Mouse (Mus musculus) kidney, postnatal 36 days (tissue): ENCODE data around the gene Alkbh6.
A peak's percentile ranks its signal among the peaks of the same experiment; 100 is the strongest.

Experiments
- DNase-seq, 2 experiments: peaks; one replicate each; pipeline ENCODE4 v3.0.0; 2021 to 2022; ENCODE audit warnings: mixed read lengths in 2 of 2

Gene Alkbh6

DNA sequence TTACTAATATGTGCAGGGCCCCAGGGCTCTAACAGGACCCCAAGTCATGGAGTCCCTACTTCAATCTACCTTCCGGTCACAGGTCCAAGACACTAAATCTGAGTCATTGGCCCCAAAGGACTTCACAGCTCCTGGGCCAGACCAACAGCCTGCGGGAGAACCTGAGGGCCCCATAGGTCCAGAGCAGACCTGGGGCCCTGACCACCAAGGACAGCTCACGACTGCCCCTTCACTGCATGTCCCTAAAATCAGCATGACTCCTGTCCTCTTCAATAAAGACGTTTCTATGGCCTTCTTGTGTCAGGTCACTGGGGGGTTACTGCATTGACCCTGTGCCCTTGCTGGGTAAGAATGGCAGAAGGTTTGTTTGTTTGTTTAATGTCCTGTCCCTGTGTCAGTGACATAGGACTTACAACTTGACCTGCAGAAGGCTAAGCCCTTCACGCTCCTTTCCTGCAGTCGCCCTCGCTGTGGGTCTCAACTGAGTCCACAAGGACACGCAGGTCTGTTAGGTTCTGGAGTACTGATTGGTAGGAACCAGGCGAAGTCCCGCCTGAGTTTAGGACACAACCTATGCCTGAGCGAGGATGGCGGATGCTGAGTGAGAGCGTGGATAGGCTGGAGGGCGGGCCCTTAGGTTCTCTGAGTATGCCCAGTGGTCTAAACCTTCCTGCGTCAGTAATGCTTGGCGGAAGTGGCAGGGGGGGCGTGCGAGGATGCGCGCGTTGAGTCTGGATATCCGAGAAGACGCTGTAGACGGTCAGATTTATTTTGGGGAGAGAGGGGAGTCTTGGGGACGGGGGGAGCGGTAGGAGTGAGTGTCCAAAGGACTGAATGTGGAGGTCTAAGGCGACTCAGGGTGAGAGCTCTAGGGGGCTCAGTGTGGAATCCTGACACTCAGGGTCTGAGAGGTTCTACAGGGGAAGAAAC, at the start of gene Alkbh6:
Alkbh6 (plus strand) TSS at position 642 of the 930 bp plus-strand sequence.
- DNase-seq = peak; percentile 95 to 98

- peak in 1 of 2 experiments; percentile 13 for DNase-seq
Measured at GRCm38 (mm10) chr7:30265041-30265440, 43.5 kb upstream of the Alkbh6 start.

DNA sequence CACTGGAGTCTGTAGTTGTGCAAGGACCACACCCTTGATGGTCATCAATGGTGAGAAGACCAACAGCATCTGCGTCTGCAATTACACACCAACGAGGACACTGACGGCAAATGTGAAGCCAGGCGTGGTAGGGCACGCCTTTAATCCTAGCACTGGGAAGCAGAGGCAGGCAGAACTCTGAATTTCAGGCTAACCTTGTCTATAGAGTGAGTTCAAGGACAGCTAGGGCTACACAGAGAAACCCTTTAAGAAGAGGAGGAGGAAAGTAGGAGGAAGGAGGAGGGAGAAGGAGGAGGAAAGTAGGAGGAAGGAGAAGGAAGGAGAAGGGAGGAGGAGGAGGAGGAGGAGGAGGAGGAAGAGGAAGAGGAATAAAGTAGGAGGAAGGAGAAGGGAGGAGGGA, 43.0 kb upstream of the Alkbh6 start:
- DNase-seq = no peak

DNA sequence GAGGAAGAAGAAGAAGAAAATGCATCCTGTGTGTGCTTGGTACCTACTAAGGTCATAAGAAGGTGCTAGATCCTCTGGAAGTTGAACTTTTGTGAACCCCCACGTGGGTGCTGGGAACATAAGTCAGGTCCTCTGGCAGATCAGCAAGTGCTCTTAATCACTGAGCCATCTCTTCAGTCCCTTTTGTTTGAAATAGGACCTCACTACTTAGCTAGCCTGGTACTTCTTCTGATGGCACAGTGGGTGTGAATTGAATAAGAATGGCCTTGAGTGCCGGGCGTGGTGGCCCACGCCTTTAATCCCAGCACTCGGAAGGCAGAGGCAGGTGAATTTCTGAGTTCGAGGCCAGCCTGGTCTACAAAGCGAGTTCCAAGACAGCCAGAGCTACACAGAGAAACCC, 42.6 kb upstream of the Alkbh6 start:
- DNase-seq = no peak

DNA sequence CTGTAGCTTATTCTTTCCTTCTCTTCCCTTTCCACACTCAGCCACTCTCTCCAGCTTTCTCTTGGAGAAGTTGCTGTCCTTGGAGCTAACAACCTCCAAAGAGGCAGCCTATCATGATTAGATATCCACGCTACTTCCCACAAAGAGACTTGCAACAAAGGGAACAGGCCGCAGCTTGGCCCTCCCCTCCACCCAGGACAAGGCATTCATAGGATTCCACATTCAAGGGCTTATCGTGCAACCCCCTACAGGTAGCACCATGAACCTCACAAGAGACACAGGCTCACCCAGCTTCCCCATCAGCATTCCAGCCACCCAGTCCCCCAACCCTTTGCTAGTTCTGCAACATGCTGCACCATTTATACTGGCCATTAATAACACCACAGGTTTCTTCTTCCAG, 41.7 kb upstream of the Alkbh6 start:
- no peak for DNase-seq

- no peak for DNase-seq
Measured at GRCm38 (mm10) chr7:30269641-30270040, 38.9 kb upstream of the Alkbh6 start.

DNA sequence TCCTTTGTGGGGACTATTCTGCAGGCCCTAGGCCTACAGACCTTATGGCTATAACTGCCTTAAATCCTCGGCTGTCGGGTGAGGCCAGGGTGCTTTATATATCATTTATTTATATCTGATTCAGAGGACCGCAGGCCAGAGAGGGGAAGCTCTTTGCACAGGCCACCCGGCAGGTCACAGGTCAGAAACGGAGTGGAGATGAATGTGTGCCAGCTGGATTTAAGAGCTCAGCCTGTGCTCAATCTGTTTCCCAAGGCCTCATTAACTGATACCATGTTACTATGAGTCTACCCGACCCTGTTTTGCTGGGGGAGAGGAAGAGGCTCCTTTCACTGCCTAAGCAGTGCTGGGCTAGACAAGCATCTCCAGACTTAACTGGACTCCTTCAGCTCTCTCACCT, 34.1 kb upstream of the Alkbh6 start:
- no peak for DNase-seq

- DNase-seq = peak in 1 of 2 experiments; percentile 18
Measured at GRCm38 (mm10) chr7:30278911-30279310, 29.6 kb upstream of the Alkbh6 start.

DNA sequence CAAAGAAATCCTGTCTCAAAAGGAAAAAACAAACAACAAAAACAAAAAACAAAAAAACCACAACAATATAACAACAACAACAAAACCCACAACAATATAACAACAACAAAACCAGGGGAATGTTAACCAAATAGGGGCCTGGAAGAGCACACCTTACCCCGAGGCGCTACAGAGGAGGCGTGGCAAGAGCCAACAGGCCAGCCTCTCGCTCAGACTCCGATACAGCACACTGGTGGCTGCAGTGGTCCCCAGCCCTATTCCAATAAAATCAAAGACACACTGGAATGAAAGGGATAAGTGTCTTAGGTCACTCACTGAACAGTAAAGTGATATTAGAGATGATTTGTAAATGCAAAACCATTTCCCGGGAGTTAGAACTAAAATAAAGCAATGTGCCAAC, 29.0 kb upstream of the Alkbh6 start:
- DNase-seq = peak in 1 of 2 experiments; percentile 20

DNA sequence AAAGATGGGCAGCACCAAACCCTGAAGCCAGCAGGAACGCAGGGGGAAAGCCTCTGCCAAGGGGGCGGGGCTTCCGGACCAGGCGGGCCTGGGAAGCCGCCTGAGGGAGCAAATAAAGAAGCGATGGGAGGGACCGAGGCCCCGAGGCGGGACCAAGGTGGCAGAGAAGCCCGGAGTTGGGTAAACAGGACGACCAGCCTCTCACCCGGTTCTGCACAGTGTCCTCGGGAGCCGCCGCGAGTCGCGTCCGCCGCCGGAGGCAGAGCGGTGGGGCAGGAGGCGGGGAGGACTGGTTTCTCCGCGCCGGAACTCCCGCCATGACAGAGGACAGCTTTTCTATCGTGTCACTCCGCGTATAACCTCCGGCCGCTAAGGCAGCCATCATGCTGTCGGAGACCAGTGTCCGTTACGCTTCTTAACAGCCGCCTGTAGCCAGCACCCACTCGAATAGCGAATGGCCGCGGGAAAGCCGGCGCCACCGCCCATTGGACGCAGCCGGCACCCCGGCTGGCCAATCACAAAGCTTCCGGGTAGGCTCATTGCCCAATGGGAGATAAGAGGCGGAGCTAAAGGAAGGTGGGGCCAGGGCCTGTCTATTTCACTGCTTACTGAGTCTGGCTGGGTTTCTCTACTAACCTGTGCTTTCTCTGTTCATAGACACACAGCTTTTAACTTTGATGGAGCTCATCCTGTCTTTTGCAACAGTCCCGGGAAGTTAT, 28.4 kb upstream of the Alkbh6 start, which contains the start of the genes Thap8 and Wdr62:
Thap8 (plus strand) TSS at position 144 of the 719 bp plus-strand sequence.
Wdr62 (minus strand) TSS at position 469 of the 719 bp plus-strand sequence.
- peak; percentile 94 to 95 for DNase-seq

GRCm38 (mm10) chr7:30280670-30281138, 27.8 kb upstream of the Alkbh6 start:
- peak; percentile 86 to 91 for DNase-seq

DNA sequence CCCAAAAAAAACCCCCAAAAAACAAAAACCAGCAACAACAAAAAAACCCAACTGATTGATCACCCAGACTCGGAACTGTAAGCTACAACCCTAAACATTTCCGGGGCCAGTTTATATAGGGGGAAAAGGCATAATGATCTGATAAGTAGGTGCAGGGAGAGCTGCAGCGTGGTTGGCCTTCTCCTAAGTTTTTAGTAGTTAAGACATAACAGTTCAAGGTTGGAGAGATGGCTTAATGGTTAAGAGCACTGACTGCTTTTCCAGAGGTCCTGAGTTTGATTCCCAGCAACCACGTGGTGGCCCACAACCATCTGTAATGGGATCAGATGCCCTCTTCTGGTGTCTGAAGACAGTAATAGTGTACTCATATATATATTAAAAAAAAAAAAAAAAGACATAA, 27.0 kb upstream of the Alkbh6 start:
- no peak for DNase-seq

- no peak for DNase-seq
Measured at GRCm38 (mm10) chr7:30282740-30283139, 25.8 kb upstream of the Alkbh6 start.

DNA sequence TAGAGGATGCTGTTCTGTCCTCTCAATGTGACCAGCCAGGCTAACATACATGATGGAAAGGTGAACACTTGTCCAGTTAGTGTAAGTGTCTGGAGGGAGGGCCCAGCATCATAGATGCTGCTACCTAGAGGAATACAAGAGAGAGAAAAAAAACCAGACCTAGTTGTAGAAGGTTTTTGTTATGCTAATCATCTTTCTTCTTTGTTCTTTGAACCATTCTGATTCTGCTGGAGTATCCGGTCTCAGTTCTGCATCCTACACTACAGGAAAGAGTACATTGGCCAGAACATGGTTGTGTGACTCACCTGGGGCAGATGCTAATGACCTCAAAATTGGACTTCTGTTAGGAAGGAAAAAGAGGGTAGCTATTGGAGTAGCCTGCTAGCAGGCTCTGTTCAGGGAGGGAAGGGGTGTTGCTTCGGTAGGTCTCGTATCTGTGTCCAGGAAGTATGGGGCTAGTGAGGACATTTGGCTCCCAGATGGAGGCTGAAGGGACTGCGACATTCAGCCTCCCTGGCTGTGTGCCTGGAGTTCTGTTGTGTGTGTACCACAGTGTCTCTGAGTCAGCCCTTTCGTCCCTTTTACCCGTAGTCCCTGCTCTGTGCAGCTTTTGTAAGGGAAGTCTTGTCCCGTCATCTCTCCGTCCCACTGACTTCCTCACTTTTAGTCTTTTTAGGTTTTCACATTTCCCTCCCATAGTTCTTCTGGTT, 21.7 kb upstream of the Alkbh6 start:
- DNase-seq = peak; percentile 49 to 53

- no peak for DNase-seq
Measured at GRCm38 (mm10) chr7:30288046-30288445, 20.5 kb upstream of the Alkbh6 start.

DNA sequence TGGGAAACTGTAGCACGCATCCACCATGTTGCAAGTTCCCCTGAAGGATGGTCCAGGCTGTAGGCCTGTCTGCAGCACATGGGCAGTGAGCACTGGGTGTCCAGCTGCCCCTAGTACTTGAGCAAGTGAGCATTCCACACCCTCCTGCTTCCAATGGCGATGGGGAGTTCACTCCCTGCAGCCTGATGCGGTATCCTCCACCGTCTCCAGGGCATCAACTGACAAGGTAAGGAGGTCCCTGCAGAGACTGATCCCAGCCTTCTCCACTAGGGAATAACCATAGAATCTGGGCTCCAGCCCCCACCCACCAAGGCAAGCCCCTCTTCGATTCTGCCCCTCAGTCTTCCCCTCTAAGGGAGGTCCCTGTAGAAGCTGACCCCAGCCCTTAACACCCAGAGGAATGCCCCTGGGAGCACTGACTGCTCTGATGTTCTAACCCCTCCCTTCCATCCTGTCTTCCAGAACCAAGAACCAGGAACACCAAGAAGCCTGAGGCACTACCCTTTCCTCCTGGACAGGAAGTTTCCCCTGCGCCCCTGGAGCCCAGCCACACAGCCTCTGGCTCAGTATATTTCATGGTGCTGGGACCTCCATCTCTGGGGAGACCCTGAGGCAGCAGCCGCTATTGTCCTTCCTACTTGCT, 19.3 kb upstream of the Alkbh6 start:
- DNase-seq = no peak

DNA sequence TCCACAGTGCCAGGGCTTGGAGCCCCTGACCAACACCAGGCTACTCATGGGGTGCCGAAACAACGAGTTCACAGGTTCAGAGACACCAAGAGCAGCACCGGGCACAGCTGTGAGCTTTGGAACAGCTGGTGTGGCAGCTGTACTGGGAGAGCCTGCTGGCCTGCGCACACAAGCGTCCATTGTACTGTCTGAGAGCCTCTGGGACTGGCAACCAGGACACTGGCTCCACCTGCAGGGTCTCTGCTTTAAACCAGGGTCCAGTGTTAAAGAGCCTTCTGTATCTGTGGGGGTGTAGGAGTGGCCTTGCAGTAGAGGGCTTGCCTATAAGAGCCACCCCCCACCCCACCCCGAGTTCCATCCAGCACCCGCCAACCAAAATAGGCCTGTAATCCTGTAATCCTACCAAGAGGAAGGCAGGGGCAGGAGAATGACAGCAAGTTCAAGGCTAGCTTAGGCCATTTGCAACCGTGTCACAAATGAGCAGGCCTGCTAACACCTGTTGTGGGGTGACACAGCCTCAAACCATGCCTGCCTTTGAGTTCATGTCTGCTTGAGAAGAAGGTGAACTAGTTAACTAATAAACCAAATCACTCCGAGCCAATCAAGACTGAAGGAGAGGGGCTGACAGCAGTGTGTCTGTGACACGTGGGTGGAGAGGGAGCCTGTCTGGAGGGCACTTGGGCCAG, 18.7 kb upstream of the Alkbh6 start:
- no peak for DNase-seq

- DNase-seq = peak in 1 of 2 experiments; percentile 63
Measured at GRCm38 (mm10) chr7:30291215-30292131, 17.0 kb upstream of the Alkbh6 start, which contains the start of gene Clip3. Gene Clip3 (plus strand): TSS chr7:30291728.

GRCm38 (mm10) chr7:30293795-30294194, 14.7 kb upstream of the Alkbh6 start:
- DNase-seq = no peak

DNA sequence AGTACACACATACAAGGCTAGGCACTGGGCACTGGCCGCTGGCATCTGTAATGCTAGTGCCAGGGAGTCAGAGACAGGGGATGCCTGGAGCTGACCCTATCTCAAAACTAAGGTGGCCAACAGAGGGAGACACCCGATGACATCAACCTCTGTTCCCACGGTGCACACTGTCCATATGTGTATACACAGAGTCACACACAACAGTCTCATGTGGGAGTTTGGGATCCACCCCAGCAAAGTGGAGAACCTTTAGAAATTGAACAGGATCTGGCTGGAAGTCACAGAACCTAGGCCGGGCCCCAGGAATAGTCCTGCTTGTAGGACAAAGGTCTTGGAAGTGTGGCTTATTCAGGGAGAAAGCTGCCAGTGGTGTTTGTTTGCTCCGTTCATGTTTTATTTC, 14.2 kb upstream of the Alkbh6 start:
- no peak for DNase-seq
